Mouse (Mus musculus) lung, postnatal 0 days (tissue): Measurements from ENCODE around the gene Cap2. TPM values are rescaled to one million over a fixed set of nuclear protein-coding genes. Genes with fewer than 3 reads are reported as not detected.
A peak's percentile ranks its signal among the peaks of the same experiment; 100 is the strongest.

Experiments used
- ATAC-seq: fragments of 200-750 bp; cut with Nextera tagmentation; 2 replicates; pipeline ENCODE4 v1.8.0; 2017; ENCODE audit warnings: moderate library complexity
- DNase-seq: peaks from one replicate; pipeline ENCODE4 v3.0.0-alpha.2; 2016; ENCODE audit warnings: low spot score
- H3K27ac ChIP-seq: fragments of 300-500 bp; sonication (generic); 2 replicates; pipeline ENCODE4 v1.5.1; 2014; ENCODE audit warnings: antibody characterized with exemption, mild to moderate bottlenecking, low read length, mixed read lengths
- H3K27me3 ChIP-seq: fragments of 300-500 bp; sonication (generic); replicated peaks from 2 replicates; pipeline ENCODE4 v1.6.1; 2014; ENCODE audit warnings: low read length, mixed read lengths; ENCODE audit not compliant: insufficient read depth
- H3K36me3 ChIP-seq: fragments of 300-500 bp; sonication (generic); 2 replicates; pipeline ENCODE4 v1.6.1; 2014; ENCODE audit warnings: low read length, mixed read lengths; ENCODE audit not compliant: insufficient read depth
- H3K4me1 ChIP-seq: fragments of 300-500 bp; sonication (generic); 2 replicates; pipeline ENCODE4 v1.6.1; 2014; ENCODE audit warnings: antibody characterized with exemption, low read depth, low read length, mixed read lengths; ENCODE audit not compliant: insufficient read depth
- H3K4me2 ChIP-seq: fragments of 300-500 bp; sonication (generic); replicated peaks from 2 replicates; pipeline ENCODE4 v1.6.1; 2014; ENCODE audit warnings: low read depth, mild to moderate bottlenecking, low read length, moderate library complexity, mixed read lengths
- H3K4me3 ChIP-seq: fragments of 300-500 bp; sonication (generic); 2 replicates; pipeline ENCODE4 v1.5.1; 2014; ENCODE audit warnings: low read depth, low read length
- H3K9ac ChIP-seq: fragments of 300-500 bp; sonication (generic); replicated peaks from 2 replicates; pipeline ENCODE4 v1.6.1; 2014; ENCODE audit warnings: low read depth, mild to moderate bottlenecking
- H3K9me3 ChIP-seq: fragments of 300-500 bp; sonication (generic); 2 replicates; pipeline ENCODE4 v1.6.1; 2016; ENCODE audit warnings: low read length, mixed read lengths
- CTCF ChIP-seq: IDR thresholded peaks from 2 replicates; pipeline ENCODE4 v1.5.1; 2016; ENCODE audit warnings: antibody characterized with exemption, mild to moderate bottlenecking
- EP300 ChIP-seq: IDR thresholded peaks from 2 replicates; pipeline ENCODE4 v1.6.1; 2016; ENCODE audit warnings: antibody characterized with exemption, mild to moderate bottlenecking, control low read depth
- WGBS: fragments of 180-500 bp; shearing (Covaris S2); extraction: QIAGEN DNeasy Blood & Tissue Kit; methylation state at CpG from one replicate; pipeline ENCODE4 v1.1.7; 2014; 5-methylcytosine and 5-hydroxymethylcytosine counted together
- polyA plus RNA-seq: library from polyadenylated mRNA; unstranded; fragments of >200 nt; fragmentation: Nextera tagmentation; extraction: Ambion mirVana; gene quantifications from 2 replicates; pipeline ENCODE4 v1.2.1, GENCODE M21; 2015

The Cap2 gene
- polyA plus RNA-seq, 1 experiment from 2014 or later: 5.8 TPM

- H3K27ac ChIP-seq: no peak overlapping the region
- H3K4me3 ChIP-seq: no peak overlapping the region
- no peak overlapping the region for H3K4me2 ChIP-seq
- no peak for ATAC-seq
- no peak overlapping the region for H3K9ac ChIP-seq
- no peak for TF ChIP-seq EP300
- TF ChIP-seq CTCF: peak; percentile 52
- WGBS: 86% methylated on average over 4 of the region's 4 CpGs
- H3K27me3 ChIP-seq: no peaks in the 10 kb centered on the region
- DNase-seq: no peak
- no peaks in the 10 kb centered on the region for H3K36me3 ChIP-seq
- no peaks in the 10 kb centered on the region for H3K9me3 ChIP-seq
- H3K4me1 ChIP-seq: no peaks in the 10 kb centered on the region
These were observed 140.7 kb downstream of the Cap2 start for GRCm38 (mm10) chr13:46642318-46642717.

- no peaks in the 10 kb centered on the region for H3K9me3 ChIP-seq
- H3K9ac ChIP-seq: no peak overlapping the region
- no peaks in the 10 kb centered on the region for H3K4me1 ChIP-seq
- H3K27ac ChIP-seq: no peak overlapping the region
- TF ChIP-seq EP300: no peak
- no peak for TF ChIP-seq CTCF
- WGBS: 77% methylated on average over 6 of the region's 6 CpGs
- no peak overlapping the region for H3K4me3 ChIP-seq
- no peak overlapping the region for H3K4me2 ChIP-seq
- DNase-seq (no peak), ATAC-seq (no peak; the same call in 1 of the 2 replicates)
- no peaks in the 10 kb centered on the region for H3K27me3 ChIP-seq
- H3K36me3 ChIP-seq: no peaks in the 10 kb centered on the region
These were observed 142.5 kb downstream of the Cap2 start for GRCm38 (mm10) chr13:46644175-46644574.

- no peak overlapping the region for H3K4me2 ChIP-seq
- DNase-seq: no peak
- no peaks in the 10 kb centered on the region for H3K4me1 ChIP-seq
- no peak for ATAC-seq
- 84% methylated on average over 6 of the region's 6 CpGs for WGBS
- no peaks in the 10 kb centered on the region for H3K27me3 ChIP-seq
- no peaks in the 10 kb centered on the region for H3K9me3 ChIP-seq
- TF ChIP-seq EP300 (no peak), CTCF (no peak)
- H3K9ac ChIP-seq: no peak overlapping the region
- H3K27ac ChIP-seq: no peak overlapping the region
- H3K4me3 ChIP-seq: no peak overlapping the region
- no peaks in the 10 kb centered on the region for H3K36me3 ChIP-seq
These were observed 143.8 kb downstream of the Cap2 start for GRCm38 (mm10) chr13:46645476-46645875.

DNA sequence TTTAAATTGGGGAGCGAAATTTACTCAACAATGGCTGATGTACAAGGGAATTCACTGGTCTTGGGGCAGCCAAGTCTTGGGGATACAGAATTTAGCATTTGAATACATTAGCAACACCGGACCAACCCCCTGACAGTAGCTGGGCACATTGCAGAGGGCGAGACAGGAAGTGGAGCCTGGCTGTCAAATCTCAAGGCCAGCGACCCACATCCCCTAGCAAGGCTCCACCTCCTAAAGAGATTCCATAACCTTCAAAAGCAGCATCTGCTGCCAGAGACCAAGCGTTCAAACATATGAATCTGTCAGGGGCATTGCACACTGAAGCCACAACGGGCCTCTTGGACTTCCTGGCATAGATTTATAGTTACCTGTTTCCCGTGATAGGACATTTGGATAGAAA, 150.2 kb downstream of the Cap2 start:
- Histone ChIP-seq H3K4me1 (no peaks in the 10 kb centered on the region), H3K36me3 (no peaks in the 10 kb centered on the region), H3K4me2 (no peak overlapping the region), H3K9ac (no peak overlapping the region), H3K4me3 (no peak overlapping the region), H3K27me3 (no peaks in the 10 kb centered on the region), H3K9me3 (no peaks in the 10 kb centered on the region), H3K27ac (no peak overlapping the region)
- no peak for TF ChIP-seq CTCF
- 74% methylated on average over 7 of the region's 7 CpGs for WGBS
- no peak for DNase-seq
- ATAC-seq: no peak

GRCm38 (mm10) chr13:46652671-46653070, 151.0 kb downstream of the Cap2 start:
- Histone ChIP-seq H3K36me3 (no peaks in the 10 kb centered on the region), H3K27me3 (no peaks in the 10 kb centered on the region), H3K4me3 (no peak overlapping the region), H3K4me1 (no peaks in the 10 kb centered on the region), H3K9ac (no peak overlapping the region), H3K9me3 (no peaks in the 10 kb centered on the region), H3K4me2 (no peak overlapping the region), H3K27ac (no peak overlapping the region)
- 78% methylated on average over 7 of the region's 7 CpGs for WGBS
- DNase-seq (no peak), ATAC-seq (no peak)
- TF ChIP-seq EP300: no peak
- TF ChIP-seq CTCF: no peak

DNA sequence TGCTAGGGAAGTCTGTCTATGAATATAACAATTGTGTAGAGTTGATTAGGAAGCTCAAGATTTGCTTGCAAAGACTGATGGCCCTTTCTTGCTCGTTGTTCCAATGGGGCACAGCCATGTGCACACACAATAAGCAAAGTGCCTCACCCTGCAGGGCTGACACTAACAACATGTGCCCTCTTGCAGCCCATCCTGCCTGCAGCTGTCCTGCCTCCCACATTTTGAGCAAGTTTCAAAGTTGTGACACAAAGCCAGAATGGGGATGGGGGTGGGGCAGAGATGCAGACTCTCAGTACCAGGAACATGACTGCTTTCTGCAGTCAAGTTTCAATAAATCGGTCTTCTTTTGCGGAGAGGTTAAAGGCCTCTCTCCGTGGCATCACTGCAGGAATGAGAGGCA, 152.0 kb downstream of the Cap2 start:
- Histone ChIP-seq H3K9me3 (no peaks in the 10 kb centered on the region), H3K9ac (no peak overlapping the region), H3K27me3 (no peaks in the 10 kb centered on the region), H3K4me1 (no peaks in the 10 kb centered on the region), H3K36me3 (no peaks in the 10 kb centered on the region), H3K4me2 (no peak overlapping the region), H3K27ac (no peak overlapping the region), H3K4me3 (no peak overlapping the region)
- DNase-seq: no peak
- no peak for TF ChIP-seq CTCF
- TF ChIP-seq EP300: no peak
- ATAC-seq: no peak
- 68% methylated on average over 4 of the region's 4 CpGs for WGBS

GRCm38 (mm10) chr13:46654566-46654965, 152.9 kb downstream of the Cap2 start:
- Histone ChIP-seq H3K27me3 (no peaks in the 10 kb centered on the region), H3K9me3 (no peaks in the 10 kb centered on the region), H3K4me1 (no peaks in the 10 kb centered on the region), H3K27ac (no peak overlapping the region), H3K36me3 (no peaks in the 10 kb centered on the region), H3K4me2 (no peak overlapping the region), H3K4me3 (no peak overlapping the region), H3K9ac (no peak overlapping the region)
- no peak for ATAC-seq
- 87% methylated on average over 5 of the region's 5 CpGs for WGBS
- DNase-seq: no peak
- TF ChIP-seq CTCF (no peak), EP300 (no peak)
